Mouse (Mus musculus) embryonic facial prominence, embryonic 11.5 days (tissue): ENCODE results near the gene Itih1. TPM values are rescaled to one million over a fixed set of nuclear protein-coding genes. Genes with fewer than 3 reads are reported as not detected.

Experiments used
- ATAC-seq: fragments of 200-750 bp; cut with Nextera tagmentation; replicated peaks from 2 replicates; pipeline ENCODE4 v1.8.0; 2017; ENCODE audit warnings: low read depth; ENCODE audit not compliant: insufficient number of reproducible peaks, low FRiP score, low TSS enrichment
- DNase-seq: peaks from one replicate; pipeline ENCODE4 v3.0.0-alpha.2; 2015; ENCODE audit warnings: low spot score
- H3K27ac ChIP-seq: fragments of 300-500 bp; sonication (generic); replicated peaks from 2 replicates; pipeline ENCODE4 v1.5.1; 2014; ENCODE audit warnings: mild to moderate bottlenecking, low read depth, low read length, control low read depth
- H3K27me3 ChIP-seq: fragments of 300-500 bp; sonication (generic); 2 replicates; pipeline ENCODE4 v1.6.1; 2014; ENCODE audit warnings: mild to moderate bottlenecking, low read length, moderate library complexity, mixed read lengths; ENCODE audit not compliant: control insufficient read depth, insufficient read depth
- H3K36me3 ChIP-seq: fragments of 300-500 bp; sonication (generic); replicated peaks from 2 replicates; pipeline ENCODE4 v1.6.1; 2014; ENCODE audit warnings: low read depth, mild to moderate bottlenecking, low read length, moderate library complexity, mixed read lengths; ENCODE audit not compliant: control insufficient read depth, insufficient read depth
- H3K4me1 ChIP-seq: fragments of 300-500 bp; sonication (generic); 2 replicates; pipeline ENCODE4 v1.6.1; 2014; ENCODE audit warnings: low read length, mixed read lengths; ENCODE audit not compliant: control insufficient read depth, insufficient read depth
- H3K4me2 ChIP-seq: fragments of 300-500 bp; sonication (generic); 2 replicates; pipeline ENCODE4 v1.6.1; 2014; ENCODE audit warnings: low read depth, mild to moderate bottlenecking, control low read depth, low read length, moderate library complexity
- H3K4me3 ChIP-seq: fragments of 300-500 bp; sonication (generic); 2 replicates; pipeline ENCODE4 v1.5.1; 2014; ENCODE audit warnings: low read depth, low read length, control low read depth
- H3K9ac ChIP-seq: fragments of 300-500 bp; sonication (generic); replicated peaks from 2 replicates; pipeline ENCODE4 v1.6.1; 2014; ENCODE audit warnings: mild to moderate bottlenecking, control low read depth, low read length
- H3K9me3 ChIP-seq: fragments of 300-500 bp; sonication (generic); replicated peaks from 2 replicates; pipeline ENCODE4 v1.6.1; 2016; ENCODE audit warnings: mild to moderate bottlenecking, low read length, inconsistent platforms, mixed read lengths; ENCODE audit not compliant: control insufficient read depth
- WGBS: fragments of 180-500 bp; shearing (Covaris S2); extraction: QIAGEN DNeasy Blood & Tissue Kit; methylation state at CpG from one replicate; pipeline ENCODE4 v1.1.7; 2014; 5-methylcytosine and 5-hydroxymethylcytosine counted together
- polyA plus RNA-seq: library from polyadenylated mRNA; unstranded; fragments of >200 nt; fragmentation: Nextera tagmentation; extraction: Ambion mirVana; gene quantifications from 2 replicates; pipeline ENCODE4 v1.2.1, GENCODE M21; 2014

Itih1 gene
- polyA plus RNA-seq, 1 experiment from 2014 or later = not detected

- Histone ChIP-seq H3K36me3 (no peaks in the 10 kb centered on the region), H3K9me3 (no peaks in the 10 kb centered on the region), H3K4me2 (no peak overlapping the region), H3K4me3 (no peak overlapping the region), H3K4me1 (no peaks in the 10 kb centered on the region), H3K27me3 (no peaks in the 10 kb centered on the region), H3K9ac (no peak overlapping the region), H3K27ac (no peak overlapping the region)
- DNase-seq = no peak
- ATAC-seq = no peak
- 88% methylated on average over 1 of the region's 1 CpGs for WGBS
Measured at GRCm38 (mm10) chr14:30916516-30916915, 26.6 kb downstream of the Itih1 start.

GRCm38 (mm10) chr14:30913404-30913803 lies 29.7 kb downstream of the Itih1 start:
- no peak for ATAC-seq

GRCm38 (mm10) chr14:30912641-30913040 lies 30.4 kb downstream of the Itih1 start:
- Histone ChIP-seq H3K4me3 (no peak overlapping the region), H3K9ac (no peak overlapping the region), H3K36me3 (no peaks in the 10 kb centered on the region), H3K27ac (no peak overlapping the region), H3K4me2 (no peak overlapping the region), H3K27me3 (no peaks in the 10 kb centered on the region), H3K9me3 (no peaks in the 10 kb centered on the region), H3K4me1 (no peaks in the 10 kb centered on the region)
- ATAC-seq = no peak
- 79% methylated on average over 8 of the region's 8 CpGs for WGBS
- no peak for DNase-seq

More at GRCm38 (mm10) chr14:30913404-30913803, 29.7 kb downstream of the Itih1 start:
- Histone ChIP-seq H3K9me3 (no peaks in the 10 kb centered on the region), H3K4me2 (no peak overlapping the region), H3K4me1 (no peaks in the 10 kb centered on the region), H3K27ac (no peak overlapping the region), H3K36me3 (no peaks in the 10 kb centered on the region), H3K9ac (no peak overlapping the region), H3K4me3 (no peak overlapping the region), H3K27me3 (no peaks in the 10 kb centered on the region)
- 89% methylated on average over 5 of the region's 5 CpGs for WGBS
- DNase-seq = no peak

GRCm38 (mm10) chr14:30911141-30911540 lies 31.9 kb downstream of the Itih1 start:
- no peaks in the 10 kb centered on the region for H3K27me3 ChIP-seq
- no peak for DNase-seq
- ATAC-seq = no peak
- H3K27ac ChIP-seq = no peak overlapping the region
- WGBS = 93% methylated on average over 8 of the region's 8 CpGs
- no peaks in the 10 kb centered on the region for H3K9me3 ChIP-seq
- H3K36me3 ChIP-seq = no peaks in the 10 kb centered on the region
- H3K9ac ChIP-seq = no peak overlapping the region
- no peak overlapping the region for H3K4me3 ChIP-seq
- no peak overlapping the region for H3K4me2 ChIP-seq
- no peaks in the 10 kb centered on the region for H3K4me1 ChIP-seq

GRCm38 (mm10) chr14:30907814-30908265 lies 35.2 kb downstream of the Itih1 start:
- DNase-seq = no peak
- ATAC-seq = no peak
- H3K36me3 ChIP-seq = no peaks in the 10 kb centered on the region
- H3K9ac ChIP-seq = no peak overlapping the region
- H3K4me3 ChIP-seq = no peak overlapping the region
- 80% methylated on average over 3 of the region's 3 CpGs for WGBS
- H3K4me1 ChIP-seq = no peaks in the 10 kb centered on the region
- H3K9me3 ChIP-seq = no peaks in the 10 kb centered on the region
- no peaks in the 10 kb centered on the region for H3K27me3 ChIP-seq
- no peak overlapping the region for H3K27ac ChIP-seq
- no peak overlapping the region for H3K4me2 ChIP-seq

GRCm38 (mm10) chr14:30906001-30906400 lies 37.1 kb downstream of the Itih1 start:
- H3K9ac ChIP-seq = no peak overlapping the region

GRCm38 (mm10) chr14:30904307-30904706 lies 38.8 kb downstream of the Itih1 start:
- DNase-seq (no peak), ATAC-seq (no peak)
- Histone ChIP-seq H3K9ac (no peak overlapping the region), H3K27me3 (no peaks in the 10 kb centered on the region), H3K9me3 (no peaks in the 10 kb centered on the region), H3K4me1 (no peaks in the 10 kb centered on the region), H3K4me2 (no peak overlapping the region), H3K27ac (no peak overlapping the region), H3K36me3 (no peaks in the 10 kb centered on the region), H3K4me3 (no peak overlapping the region)
- 83% methylated on average over 8 of the region's 8 CpGs for WGBS

More at GRCm38 (mm10) chr14:30906001-30906400, 37.1 kb downstream of the Itih1 start:
- Histone ChIP-seq H3K27me3 (no peaks in the 10 kb centered on the region), H3K36me3 (no peaks in the 10 kb centered on the region), H3K27ac (no peak overlapping the region), H3K9me3 (no peaks in the 10 kb centered on the region), H3K4me2 (no peak overlapping the region), H3K4me3 (no peak overlapping the region), H3K4me1 (no peaks in the 10 kb centered on the region)
- ATAC-seq (no peak), DNase-seq (no peak)
- whole genome bisulfite sequencing = 94% methylated on average over 6 of the region's 6 CpGs

- H3K4me2 ChIP-seq = no peak overlapping the region
- no peaks in the 10 kb centered on the region for H3K36me3 ChIP-seq
- 70% methylated on average over 3 of the region's 3 CpGs for WGBS
- no peaks in the 10 kb centered on the region for H3K27me3 ChIP-seq
- no peak overlapping the region for H3K4me3 ChIP-seq
- no peaks in the 10 kb centered on the region for H3K4me1 ChIP-seq
- DNase-seq = no peak
- no peak for ATAC-seq
- no peak overlapping the region for H3K9ac ChIP-seq
- H3K9me3 ChIP-seq = no peaks in the 10 kb centered on the region
- no peak overlapping the region for H3K27ac ChIP-seq
Measured at GRCm38 (mm10) chr14:30903036-30903435, 40.1 kb downstream of the Itih1 start.
